Mouse (Mus musculus): ENCODE measurements around the gene Tmem260.

DNA sequence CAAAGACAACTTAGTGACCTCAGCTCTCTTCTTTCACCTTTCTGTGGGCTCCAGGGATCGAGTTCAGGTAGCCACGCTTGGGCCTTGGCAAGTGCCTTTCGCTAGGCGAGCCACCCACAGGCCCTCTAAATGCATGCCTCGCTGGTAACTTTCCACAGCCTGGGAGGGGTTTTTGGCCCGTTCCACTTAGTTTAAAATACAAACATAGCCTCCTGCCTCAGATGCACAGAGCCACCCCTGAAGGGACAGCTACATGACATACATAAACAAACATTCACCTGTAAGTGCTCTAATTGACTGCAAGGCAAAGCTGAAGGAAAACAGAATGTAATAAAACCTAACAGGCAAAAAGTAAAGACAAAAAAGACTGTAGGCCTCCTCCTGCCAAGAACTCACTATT is 79.1 kb downstream of the Tmem260 start:
- TF ChIP-seq CTCF (IDR thresholded peaks at IDR 0.05) (no peak), EP300 (IDR thresholded peaks at IDR 0.05) (no peak)
